Mouse (Mus musculus) kidney, postnatal 14 days (tissue): Measurements from ENCODE around the gene Tom1l2.

Source experiments
- DNase-seq: peaks from one replicate; pipeline ENCODE4 v3.0.0; 2022; ENCODE audit warnings: mixed read lengths

The Tom1l2 gene

DNA sequence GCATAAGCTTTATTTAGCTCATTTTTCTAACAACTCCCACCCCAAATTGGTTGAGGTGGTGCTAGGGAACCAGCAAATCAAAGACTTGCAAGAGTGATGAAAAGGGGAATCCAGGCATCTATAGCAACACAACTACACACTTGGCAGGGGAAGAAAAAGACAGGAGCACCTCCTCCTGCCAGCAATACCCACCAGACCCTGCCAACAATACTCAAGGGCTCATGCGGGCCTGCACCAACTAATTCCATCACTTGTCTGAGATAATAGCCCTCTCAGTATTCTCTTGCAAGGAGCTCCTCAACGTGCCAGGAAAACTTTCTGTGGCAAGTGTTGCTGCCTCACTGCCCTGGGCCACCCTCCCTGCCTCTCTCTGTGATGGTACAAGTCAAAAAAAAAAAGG, 49.2 kb downstream of the Tom1l2 start:
- DNase-seq: no peak

- no peak for DNase-seq
Measured at GRCm38 (mm10) chr11:60302354-60303083, 50.2 kb downstream of the Tom1l2 start.

DNA sequence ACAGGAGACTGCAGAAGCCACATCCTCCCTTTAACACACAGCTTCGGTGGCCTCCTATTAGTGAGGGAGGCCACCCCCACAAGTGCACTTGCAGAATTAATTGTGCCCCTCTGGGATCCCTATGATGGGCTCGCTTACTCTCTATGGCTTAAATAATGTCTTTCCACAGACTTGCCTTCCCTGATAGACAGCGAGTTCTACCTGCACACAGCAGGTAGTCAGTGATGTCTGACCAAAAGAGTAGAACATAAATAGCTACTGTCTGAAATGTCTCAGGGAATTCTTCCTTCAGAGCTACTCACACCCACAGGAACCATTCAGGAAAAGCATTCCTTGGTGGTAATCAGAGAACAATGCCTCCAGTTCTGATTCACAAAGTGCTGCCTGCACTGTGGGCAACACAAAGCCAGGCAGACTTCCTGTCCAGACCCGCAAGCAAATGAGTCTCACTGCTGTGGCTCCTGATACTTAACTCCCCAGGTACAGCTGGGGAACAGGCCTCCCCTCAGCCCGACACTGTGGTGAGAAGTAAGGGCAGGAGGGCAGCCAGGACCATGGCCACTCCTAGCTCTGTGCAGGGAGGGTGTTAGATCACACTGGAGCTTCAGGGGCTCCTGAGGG, 51.0 kb downstream of the Tom1l2 start:
- DNase-seq: peak; percentile 41

- no peak for DNase-seq
Measured at GRCm38 (mm10) chr11:60300318-60300717, 52.4 kb downstream of the Tom1l2 start.

- no peak for DNase-seq
Measured at GRCm38 (mm10) chr11:60297772-60298171, 54.9 kb downstream of the Tom1l2 start.

DNA sequence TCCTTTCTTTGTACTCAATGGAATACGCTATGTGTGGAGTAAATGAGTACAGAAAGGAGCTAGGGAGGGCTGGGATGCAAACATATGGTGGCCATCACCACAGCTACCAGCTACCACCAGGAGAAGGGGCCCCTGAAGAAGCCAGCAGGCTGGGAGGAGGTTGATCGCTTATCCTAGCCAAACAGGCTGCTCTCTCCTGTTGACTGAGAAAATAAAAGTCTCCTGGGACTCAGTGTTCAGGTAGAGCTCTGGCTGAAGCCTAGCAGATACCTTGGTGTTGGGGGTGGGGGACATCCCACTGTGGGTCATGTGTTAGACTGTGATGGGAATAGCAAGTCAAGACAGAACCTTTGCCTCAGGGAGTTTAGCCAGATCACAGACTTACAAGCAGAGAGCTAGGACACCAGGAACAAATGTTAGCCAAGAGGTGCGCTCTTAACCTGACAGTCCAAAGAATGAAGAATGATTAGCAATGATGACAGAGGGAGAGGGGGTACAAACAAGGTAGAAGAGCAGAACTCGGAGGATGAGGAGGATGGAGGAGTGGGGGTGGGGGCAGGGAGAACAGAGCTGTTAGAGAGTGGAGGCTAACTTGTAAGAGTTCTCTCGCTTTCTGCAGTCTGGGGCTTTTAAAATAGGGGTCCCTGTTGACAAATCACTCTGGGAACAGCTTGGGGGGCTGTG, 57.9 kb downstream of the Tom1l2 start:
- no peak for DNase-seq

GRCm38 (mm10) chr11:60293683-60294629, 58.7 kb downstream of the Tom1l2 start:
- no peak for DNase-seq

- DNase-seq: peak; percentile 72
Measured at GRCm38 (mm10) chr11:60292718-60293117, 60.0 kb downstream of the Tom1l2 start.

DNA sequence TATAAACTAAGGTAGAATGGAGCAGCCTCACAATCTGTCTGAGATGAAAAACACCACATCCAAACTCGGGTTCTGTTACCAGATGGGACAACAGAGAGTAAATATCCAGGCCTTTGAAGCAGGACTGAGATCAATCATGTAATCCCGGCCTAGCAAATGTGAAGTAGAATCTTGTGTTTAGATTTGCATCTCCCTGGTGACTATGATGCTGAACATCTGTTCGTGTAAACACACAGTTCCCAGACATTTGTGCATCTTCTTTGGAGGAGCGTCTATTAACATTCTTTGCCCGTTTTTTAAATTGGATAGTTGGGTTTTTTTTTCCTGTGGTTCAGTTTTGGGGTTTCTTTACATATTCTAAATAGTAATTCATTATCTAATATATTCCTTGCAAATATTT, 63.7 kb downstream of the Tom1l2 start:
- DNase-seq: no peak

GRCm38 (mm10) chr11:60286311-60286710, 66.4 kb downstream of the Tom1l2 start:
- DNase-seq: no peak

DNA sequence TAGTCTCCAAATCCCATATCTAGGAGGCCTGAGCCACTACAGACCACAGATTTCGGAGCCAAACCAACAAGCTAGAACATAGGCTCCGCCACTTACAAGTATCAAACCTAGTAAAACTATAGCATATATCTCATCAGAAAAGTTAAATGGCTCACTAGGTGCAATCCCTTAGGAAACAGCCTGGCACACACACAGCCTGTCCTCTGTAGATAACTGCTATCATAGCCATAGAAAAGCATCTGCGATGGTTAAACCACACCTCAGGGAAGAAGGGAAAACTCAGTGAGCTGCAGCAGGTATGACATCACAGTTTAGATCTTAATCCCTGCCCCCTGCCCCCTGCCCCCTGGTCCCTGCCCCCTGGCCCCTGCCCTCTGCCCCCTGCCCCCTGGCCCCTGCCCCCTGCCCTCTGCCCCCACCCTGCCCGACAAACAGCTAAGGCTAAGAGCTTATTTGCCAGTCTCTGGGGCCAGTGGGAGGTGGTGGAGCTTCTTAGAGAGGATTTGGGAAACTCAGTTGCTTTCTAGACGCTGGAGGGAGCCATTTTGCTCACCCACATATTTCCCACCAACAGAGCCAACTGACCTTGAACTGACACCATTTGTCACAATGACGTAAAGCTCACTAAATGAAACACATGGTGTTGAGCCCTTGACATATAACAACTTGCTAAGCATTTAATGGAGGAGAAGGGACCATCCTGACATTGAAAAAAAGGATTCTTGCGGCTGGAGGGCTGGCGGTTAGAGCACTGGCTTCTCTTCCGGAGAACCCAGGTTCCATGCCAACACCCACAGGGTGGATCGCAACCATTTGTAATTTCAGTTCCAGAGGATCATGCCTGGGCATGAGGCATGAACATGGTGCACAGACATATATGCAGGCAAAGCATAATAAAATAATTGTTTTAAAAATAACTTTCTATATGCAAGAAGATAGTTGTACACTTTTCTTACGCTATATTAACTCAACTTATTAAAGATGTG, 72.0 kb downstream of the Tom1l2 start:
- DNase-seq: peak; percentile 33

DNA sequence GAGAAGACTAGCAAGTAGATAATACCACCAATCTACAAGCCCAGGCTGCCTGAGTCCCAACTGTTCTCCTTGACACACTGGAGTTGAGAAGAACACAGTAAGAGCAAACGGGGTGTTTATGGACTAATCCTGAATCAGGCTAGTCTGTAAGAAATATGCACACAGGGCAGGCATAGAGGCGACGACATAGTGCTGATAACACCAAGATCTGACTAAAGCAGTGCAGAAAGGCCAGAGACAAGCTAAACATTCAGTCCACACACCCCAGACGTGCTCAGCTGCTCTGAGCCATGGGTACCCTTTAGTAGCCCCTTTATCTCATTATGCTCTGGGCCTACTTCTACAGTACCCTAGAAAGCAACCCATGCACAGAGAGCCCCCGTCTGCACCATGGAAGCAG, 73.2 kb downstream of the Tom1l2 start:
- DNase-seq: no peak

DNA sequence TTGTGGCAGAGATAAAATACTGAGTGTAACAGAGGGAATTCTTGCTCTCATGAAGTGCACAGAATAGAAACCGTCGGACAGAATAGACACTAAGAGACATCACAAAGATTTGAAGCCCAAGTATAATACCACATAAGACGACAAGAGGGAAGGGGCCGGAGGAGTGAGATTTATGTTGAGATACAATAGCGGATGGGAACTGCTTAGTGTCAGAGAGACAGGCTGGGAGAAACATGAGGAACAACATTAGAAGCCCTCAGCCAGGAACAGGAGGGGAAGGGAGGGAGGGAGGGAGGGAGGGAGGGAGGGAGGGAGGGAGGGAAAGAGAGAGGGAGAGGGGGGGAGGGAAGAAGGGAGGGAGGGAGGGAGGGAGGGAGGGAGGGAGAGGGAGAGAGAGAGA, 74.9 kb downstream of the Tom1l2 start:
- DNase-seq: no peak

- no peak for DNase-seq
Measured at GRCm38 (mm10) chr11:60277164-60277740, 75.5 kb downstream of the Tom1l2 start.

- peak; percentile 45 for DNase-seq
Measured at GRCm38 (mm10) chr11:60276408-60277093, 76.2 kb downstream of the Tom1l2 start.

DNA sequence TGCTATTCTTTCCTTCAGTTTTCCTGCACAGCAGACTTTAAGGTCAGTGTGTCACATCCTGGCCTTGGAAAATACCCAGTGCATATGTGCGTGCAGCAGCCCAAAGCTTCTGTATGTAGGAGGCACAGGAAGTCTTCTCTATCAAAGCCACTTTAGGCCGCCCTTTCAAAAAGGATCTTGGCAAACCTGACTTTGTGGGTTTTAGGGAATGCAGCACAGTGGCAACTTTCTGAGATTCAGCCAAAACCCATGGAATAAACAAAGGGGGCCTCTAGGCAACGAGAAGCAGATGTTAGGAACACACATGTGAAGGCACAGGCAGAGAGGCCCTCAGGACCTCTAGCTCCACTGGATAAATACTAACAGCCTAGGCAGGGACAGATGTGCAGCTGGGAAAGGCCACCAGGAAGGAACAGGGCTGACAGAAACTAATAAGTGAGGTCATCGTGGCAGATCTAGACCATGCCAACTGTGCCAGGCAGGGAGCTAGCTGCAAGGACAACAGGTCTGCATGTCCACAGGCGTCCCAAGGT, 79.4 kb downstream of the Tom1l2 start:
- peak; percentile 48 for DNase-seq

DNA sequence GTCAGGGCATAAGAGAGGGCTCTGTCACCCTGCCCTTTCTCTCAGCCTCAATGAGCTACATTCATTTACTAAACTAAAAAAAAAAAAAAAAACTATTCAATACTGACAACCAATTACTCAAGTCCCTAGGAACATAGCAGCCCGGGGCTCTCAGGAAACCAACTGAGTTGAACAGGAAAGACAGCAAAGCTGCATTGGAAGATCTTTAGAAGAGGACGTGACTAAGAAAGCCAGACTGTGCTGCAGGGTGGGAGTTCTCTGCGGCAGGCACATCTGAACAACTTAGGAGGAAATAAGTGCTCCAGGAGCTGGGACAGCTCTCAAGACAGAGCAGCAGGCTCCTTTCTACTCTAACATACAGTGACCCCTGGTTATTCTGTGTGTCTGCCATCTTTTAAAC, 84.1 kb downstream of the Tom1l2 start:
- peak; percentile 49 for DNase-seq

DNA sequence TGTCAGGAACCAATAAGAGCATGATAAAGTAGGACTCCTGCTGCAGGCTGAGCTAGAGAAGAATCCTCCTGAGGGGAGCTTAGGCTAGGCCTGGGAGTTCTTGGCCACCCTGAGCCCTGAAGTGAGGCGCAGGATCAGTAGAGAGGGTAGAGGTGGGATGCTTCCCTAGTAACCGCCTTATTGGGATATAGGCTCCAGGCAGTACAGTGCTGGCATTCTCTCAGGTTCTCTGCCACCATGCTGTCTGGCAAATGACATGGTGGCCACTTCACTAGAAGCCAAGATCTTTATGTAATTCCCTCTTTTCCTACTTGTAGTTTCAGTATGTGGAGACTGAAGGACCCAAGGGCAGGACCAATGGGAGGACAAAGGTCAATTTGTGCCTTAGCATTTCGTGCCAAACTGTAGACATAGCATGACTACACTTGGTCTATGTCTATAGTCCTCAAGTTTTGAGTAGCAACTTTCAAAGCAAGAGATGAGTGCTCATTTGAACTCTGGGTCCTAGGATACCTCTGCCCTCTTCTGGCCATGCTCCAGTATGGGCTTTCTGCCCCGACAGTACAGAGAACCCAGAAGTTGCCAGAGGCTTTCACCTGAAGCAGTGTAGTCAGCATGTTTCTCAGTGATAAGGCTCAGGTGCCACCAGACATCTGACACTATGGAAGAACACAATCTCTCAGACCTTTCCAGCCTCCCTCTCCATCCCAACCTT, 87.3 kb downstream of the Tom1l2 start:
- no peak for DNase-seq

DNA sequence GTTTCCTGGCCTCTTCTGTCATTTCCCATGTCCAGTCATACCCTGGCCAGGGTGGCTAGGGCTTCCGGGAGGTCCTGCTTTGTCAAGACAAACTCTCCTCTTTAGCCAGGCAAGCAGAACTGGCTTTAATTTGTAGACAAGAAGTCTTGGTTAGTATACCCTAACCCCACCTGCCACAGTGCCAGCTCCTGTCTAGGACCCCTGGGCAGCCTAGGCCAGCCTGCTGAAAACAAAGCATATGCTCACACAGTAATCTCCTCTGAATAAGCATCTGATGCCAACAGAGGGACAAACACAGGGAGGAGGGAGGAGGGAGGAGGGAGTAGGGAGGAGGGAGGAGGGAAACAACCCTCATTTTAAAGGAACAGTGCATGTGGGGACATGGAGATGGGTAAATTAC, 88.1 kb downstream of the Tom1l2 start:
- no peak for DNase-seq

DNA sequence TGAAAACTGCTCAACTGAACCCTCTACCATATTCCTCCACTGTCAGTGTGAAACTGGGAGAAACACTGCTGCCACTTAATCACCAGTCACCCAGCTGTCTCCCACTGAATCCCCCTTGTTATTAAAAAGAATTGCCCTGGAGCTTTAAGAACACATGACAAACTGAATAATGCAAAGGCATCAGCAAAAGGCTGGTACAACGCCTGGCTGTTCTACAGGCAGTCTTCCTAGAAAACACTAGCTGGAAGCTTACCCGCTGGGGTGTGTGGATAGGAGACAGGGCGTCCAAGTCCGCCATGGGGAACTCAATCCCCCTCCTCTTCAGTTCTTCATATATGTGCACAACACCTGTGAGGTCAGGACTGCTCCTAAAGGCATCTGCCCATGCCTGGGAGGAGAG, 90.3 kb downstream of the Tom1l2 start:
- no peak for DNase-seq
